In genomic region chr7:35586055-35586905, GRCm38 (mm10) we compare ENCODE assay signal across 8 mouse cellular contexts. TPM values are rescaled to one million over a fixed set of nuclear protein-coding genes. Genes with fewer than 3 reads are reported as not detected.
DNase-seq lines count a peak whose midpoint lies in the region; ATAC-seq and TF ChIP-seq lines count a peak whose summit lies in the region.

Gene Ankrd27, plus strand, starts transcription at chr7:35586244.

- H3K27me3 ChIP-seq in kidney, embryonic 14.5 days (ENCODE audit: control insufficient read depth, insufficient read depth, low read length) = peaks cover 23% of the 10 kb centered on the region
- peaks cover 28% of the 10 kb centered on the region for H3K27me3 ChIP-seq in limb, embryonic 15.5 days

- peak; percentile 96 for ATAC-seq in kidney, embryonic 14.5 days (ENCODE audit: low FRiP score, low TSS enrichment)
- peak; percentile 96 for ATAC-seq in limb, embryonic 15.5 days (ENCODE audit: insufficient number of reproducible peaks, low FRiP score, low TSS enrichment, low read depth)

- TF ChIP-seq POLR2A in bone marrow macrophage, adult 2 months (IDR thresholded peaks at IDR 0.05; ENCODE audit: borderline replicate concordance, low read depth, low read length) = no peak
- TF ChIP-seq POLR2A in embryonic fibroblast, embryonic 13.5 days (IDR thresholded peaks at IDR 0.05; ENCODE audit: low read depth, low read length) = peak; percentile 97

- H3K27ac ChIP-seq in bone marrow macrophage, adult 2 months (ENCODE audit: insufficient read depth, low read depth, low read length) = no peak within 1 kb of the TSS
- H3K27ac ChIP-seq in embryonic fibroblast, embryonic 13.5 days (ENCODE audit: insufficient read depth, low read length) = peak within 1 kb of the TSS; percentile 3; the same call in 1 of the 2 replicates
- H3K27ac ChIP-seq in kidney, embryonic 14.5 days (ENCODE audit: low read depth, low read length) = peak within 1 kb of the TSS; percentile 59; the same call in 1 of the 2 replicates
- peak within 1 kb of the TSS; percentile 82 for H3K27ac ChIP-seq in limb, embryonic 15.5 days

- H3K9ac ChIP-seq in kidney, embryonic 14.5 days (ENCODE audit: low read depth, low read length) = peak within 1 kb of the TSS; percentile 84
- peak within 1 kb of the TSS; percentile 63 for H3K9ac ChIP-seq in limb, embryonic 15.5 days

- TF ChIP-seq CTCF in bone marrow macrophage, adult 2 months (IDR thresholded peaks at IDR 0.05; ENCODE audit: low read depth, low read length) = no peak
- TF ChIP-seq CTCF in embryonic fibroblast, embryonic 13.5 days (IDR thresholded peaks at IDR 0.05; ENCODE audit: borderline replicate concordance, insufficient read depth, low read length) = no peak

- H3K4me3 ChIP-seq in bone marrow macrophage, adult 2 months (ENCODE audit: insufficient read depth, low read length) = peak within 1 kb of the TSS; percentile 78
- peak within 1 kb of the TSS; percentile 81 for H3K4me3 ChIP-seq in embryonic fibroblast, embryonic 13.5 days (ENCODE audit: insufficient read depth, low read length)
- peak within 1 kb of the TSS; percentile 91 for H3K4me3 ChIP-seq in kidney, embryonic 14.5 days (ENCODE audit: low read length)
- H3K4me3 ChIP-seq in limb, embryonic 15.5 days = peak within 1 kb of the TSS; percentile 65

- under 1% methylated on average over 49 of the region's 49 CpGs for WGBS in kidney, embryonic 14.5 days
- WGBS in limb, embryonic 15.5 days = under 1% methylated on average over 49 of the region's 49 CpGs

- no peaks in the 10 kb centered on the region for H3K36me3 ChIP-seq in kidney, embryonic 14.5 days (ENCODE audit: control insufficient read depth, insufficient read depth, low read length)
- no peaks in the 10 kb centered on the region for H3K36me3 ChIP-seq in limb, embryonic 15.5 days

- no peaks in the 10 kb centered on the region for H3K9me3 ChIP-seq in kidney, embryonic 14.5 days (ENCODE audit: control insufficient read depth, low read length)
- no peaks in the 10 kb centered on the region for H3K9me3 ChIP-seq in limb, embryonic 15.5 days

- DNase-seq in A20 (ENCODE audit: low read depth, low spot score) = peak; percentile 98
- DNase-seq in heart, adult 9 months (ENCODE audit: low spot score in 2 of 2) = peak; percentile 97 to 99
- DNase-seq in monocyte, adult 2 months (ENCODE audit: low read depth in 1 of 2, low spot score in 2 of 2) = peak; percentile 77 to 84
- DNase-seq in spleen, postnatal 36 days (ENCODE audit: low spot score in 2 of 2) = peak; percentile 93 to 94

- H3K4me1 ChIP-seq in bone marrow macrophage, adult 2 months (ENCODE audit: control insufficient read depth, insufficient read depth, low read length) = peaks cover 8% of the 10 kb centered on the region
- H3K4me1 ChIP-seq in embryonic fibroblast, embryonic 13.5 days (ENCODE audit: control insufficient read depth, insufficient read depth, low read length) = peaks cover 22% of the 10 kb centered on the region
- H3K4me1 ChIP-seq in kidney, embryonic 14.5 days (ENCODE audit: control insufficient read depth, insufficient read depth, low read length) = peaks cover 17% of the 10 kb centered on the region
- peaks cover 57% of the 10 kb centered on the region for H3K4me1 ChIP-seq in limb, embryonic 15.5 days

- peak within 1 kb of the TSS; percentile 99 for H3K4me2 ChIP-seq in kidney, embryonic 14.5 days (replicated peaks; ENCODE audit: low read depth, low read length)
- H3K4me2 ChIP-seq in limb, embryonic 15.5 days = peak within 1 kb of the TSS; percentile 100

RNA-seq across cellular contexts. Expression of gene Ankrd27, which starts in this region (rescaled TPM):
- 22.7 and 29.4 TPM in 2 replicates for polyA plus RNA-seq in bone marrow macrophage, adult 2 months (2012; ENCODE audit: insufficient read depth, insufficient read length, missing spikeins)
- polyA plus RNA-seq in embryonic fibroblast, embryonic 13.5 days (2011; ENCODE audit: insufficient read length, low read depth, missing spikeins) = 51.0 and 65.3 TPM in 2 replicates
- 15.0 and 37.4 TPM in 2 replicates for polyA plus RNA-seq in kidney, embryonic 14.5 days (2014; fragmentation: Nextera tagmentation; extraction: Ambion mirVana)
- polyA plus RNA-seq in limb, embryonic 15.5 days (2015; fragmentation: Nextera tagmentation; extraction: Ambion mirVana) = 54.4 and 55.0 TPM in 2 replicates
